Mouse (Mus musculus): ENCODE data around the gene Atg5.

DNA sequence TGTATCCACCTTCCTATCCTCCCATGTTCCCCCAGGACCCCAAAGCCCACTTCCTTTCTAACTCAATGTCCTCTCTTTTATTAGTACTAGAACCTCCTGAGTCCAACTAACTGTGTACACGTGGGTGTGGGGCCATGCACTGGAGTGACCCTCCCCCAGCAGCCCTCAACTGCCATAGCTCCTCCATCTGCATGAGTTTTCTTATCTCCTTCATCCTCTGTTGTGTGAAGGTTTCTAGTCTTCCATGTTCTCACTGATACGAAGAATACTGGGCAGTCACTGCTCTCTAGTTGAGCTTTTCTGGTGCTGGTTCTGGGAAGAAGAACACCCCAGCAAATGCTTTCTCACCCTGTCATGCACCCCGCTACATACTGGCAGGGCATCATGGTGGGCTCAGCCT lies 104.1 kb downstream of the Atg5 start:
- TF ChIP-seq CTCF (conservative IDR thresholded peaks at IDR 0.05; ENCODE audit: low read length) (no peak), POU5F1 (IDR thresholded peaks at IDR 0.05; ENCODE audit: borderline replicate concordance, low read length) (no peak), NANOG (IDR thresholded peaks at IDR 0.05; ENCODE audit: borderline replicate concordance, low read length) (no peak)
